Comparison of ENCODE assay signal across 21 mouse cellular contexts in genomic region chr1:165187357-165187756, GRCm38 (mm10). TPM values are rescaled to one million over a fixed set of nuclear protein-coding genes. Genes with fewer than 3 reads are reported as not detected.
DNase-seq lines count a peak whose midpoint lies in the region; ATAC-seq lines count a peak whose summit lies in the region.
"Had no signal": no experiment of that assay in that cellular context is flagged by ENCODE, and none has a peak within 500 bp of the region (broad histone marks: within the 10 kb centered on the region; RNA-seq: fewer than 3 reads in every experiment).

No protein-coding gene starts in this region.

- no peaks in the 10 kb centered on the region for H3K9me3 ChIP-seq in forebrain, embryonic 13.5 days (replicated peaks)
- H3K9me3 ChIP-seq in forebrain, embryonic 10.5 days = no peaks in the 10 kb centered on the region
- no peaks in the 10 kb centered on the region for H3K9me3 ChIP-seq in neural tube, embryonic 12.5 days
- H3K9me3 ChIP-seq: embryonic facial prominence, embryonic 15.5 days; heart, embryonic 12.5 days; limb, embryonic 15.5 days had no signal

- peaks cover 25% of the 10 kb centered on the region for H3K4me1 ChIP-seq in forebrain, embryonic 13.5 days
- H3K4me1 ChIP-seq in forebrain, embryonic 10.5 days = peaks cover 35% of the 10 kb centered on the region
- no peaks in the 10 kb centered on the region; the same call in 1 of the 2 replicates for H3K4me1 ChIP-seq in neural tube, embryonic 12.5 days
- H3K4me1 ChIP-seq: embryonic facial prominence, embryonic 15.5 days had no signal

- no peak overlapping the region for H3K4me2 ChIP-seq in forebrain, embryonic 13.5 days
- H3K4me2 ChIP-seq in neural tube, embryonic 12.5 days (replicated peaks) = no peak overlapping the region
- H3K4me2 ChIP-seq: embryonic facial prominence, embryonic 15.5 days; heart, embryonic 12.5 days; limb, embryonic 15.5 days had no signal

- 44% methylated on average over 5 of the region's 5 CpGs for WGBS in forebrain, embryonic 13.5 days
- WGBS in forebrain, embryonic 10.5 days = 60% methylated on average over 5 of the region's 5 CpGs
- WGBS in neural tube, embryonic 12.5 days = 46% methylated on average over 5 of the region's 5 CpGs

- no peak for DNase-seq in forebrain, embryonic 10.5 days (ENCODE audit: extremely low spot score, low spot score)
- DNase-seq in neural tube, embryonic 10.5 days (ENCODE audit: extremely low spot score, low spot score) = no peak
- peak; percentile 23 for DNase-seq in splenic B cell, adult 2 months (ENCODE audit: low read depth, low spot score)
- no peak for DNase-seq in cerebellum, adult 18-20 months
- no peak for DNase-seq in cerebellum, postnatal 25 days
- DNase-seq: gastrocnemius, postnatal 25 days; lung, adult 2 months; right cerebral cortex, adult 18-20 months had no signal

- H3K9ac ChIP-seq in forebrain, embryonic 13.5 days = no peak overlapping the region
- no peak overlapping the region for H3K9ac ChIP-seq in neural tube, embryonic 12.5 days
- H3K9ac ChIP-seq: embryonic facial prominence, embryonic 15.5 days; heart, embryonic 12.5 days; limb, embryonic 15.5 days had no signal

- no peak overlapping the region for H3K27ac ChIP-seq in forebrain, embryonic 13.5 days
- H3K27ac ChIP-seq in forebrain, embryonic 10.5 days = no peak overlapping the region
- no peak overlapping the region for H3K27ac ChIP-seq in neural tube, embryonic 12.5 days
- H3K27ac ChIP-seq: embryonic facial prominence, embryonic 15.5 days; layer of hippocampus, adult 2 months; limb, embryonic 15.5 days had no signal

- H3K27me3 ChIP-seq in forebrain, embryonic 13.5 days = no peaks in the 10 kb centered on the region
- no peaks in the 10 kb centered on the region for H3K27me3 ChIP-seq in forebrain, embryonic 10.5 days (ENCODE audit: poor library complexity, severe bottlenecking)
- H3K27me3 ChIP-seq in neural tube, embryonic 12.5 days (replicated peaks) = no peaks in the 10 kb centered on the region
- H3K27me3 ChIP-seq in splenic B cell, adult 2 months (ENCODE audit: control insufficient read depth, insufficient read depth, low read length, poor library complexity, severe bottlenecking) = no peaks in the 10 kb centered on the region
- H3K27me3 ChIP-seq: embryonic facial prominence, embryonic 15.5 days; heart, embryonic 12.5 days; limb, embryonic 15.5 days; Patski had no signal

- no peak overlapping the region for H3K4me3 ChIP-seq in forebrain, embryonic 13.5 days
- H3K4me3 ChIP-seq in forebrain, embryonic 10.5 days = no peak overlapping the region
- H3K4me3 ChIP-seq in neural tube, embryonic 12.5 days = no peak overlapping the region
- H3K4me3 ChIP-seq: embryonic facial prominence, embryonic 15.5 days; heart, embryonic 12.5 days; layer of hippocampus, adult 2 months; limb, embryonic 15.5 days had no signal

- ATAC-seq in forebrain, embryonic 13.5 days = peak; percentile 52
- 0 out of 2 replicates have a peak, but pooled peaks have one; percentile 27 for ATAC-seq in neural tube, embryonic 12.5 days (ENCODE audit: low FRiP score, low read depth)
- 0 out of 2 replicates have a peak, but pooled peaks have one; percentile 12 for ATAC-seq in granulocyte monocyte progenitor cell, adult 5-6 weeks (replicated peaks; ENCODE audit: poor library complexity, severe bottlenecking)
- ATAC-seq: Patski had no signal

- H3K36me3 ChIP-seq in forebrain, embryonic 13.5 days (ENCODE audit: poor library complexity, severe bottlenecking) = no peaks in the 10 kb centered on the region
- peaks cover 15% of the 10 kb centered on the region for H3K36me3 ChIP-seq in forebrain, embryonic 10.5 days (replicated peaks)
- H3K36me3 ChIP-seq in neural tube, embryonic 12.5 days = no peaks in the 10 kb centered on the region
- H3K36me3 ChIP-seq in splenic B cell, adult 2 months (ENCODE audit: control insufficient read depth, insufficient read depth, low read length, poor library complexity, severe bottlenecking) = no peaks in the 10 kb centered on the region; the same call in 1 of the 2 replicates

RNA-seq across cellular contexts. Expression of gene Sft2d2, which starts 6.9 kb away (rescaled TPM):
- polyA plus RNA-seq in forebrain, embryonic 13.5 days (2015; fragmentation: Nextera tagmentation; extraction: Ambion mirVana) = 6.2 and 6.9 TPM in 2 replicates
- 12.3 and 12.7 TPM in 2 replicates for polyA plus RNA-seq in forebrain, embryonic 10.5 days (2016; fragmentation: Nextera tagmentation; extraction: Ambion mirVana)
- 8.3 and 8.7 TPM in 2 replicates for polyA plus RNA-seq in neural tube, embryonic 12.5 days (2016; fragmentation: Nextera tagmentation; extraction: Ambion mirVana)
- total RNA-seq in granulocyte monocyte progenitor cell, adult 5-6 weeks (2014; fragmentation: Nextera tagmentation) = 22.2 and 27.7 TPM in 2 replicates
- 22.4 and 27.2 TPM in 2 replicates for total RNA-seq in granulocyte monocyte progenitor cell, adult 5-6 weeks (2017)

RNA-seq across cellular contexts. Expression of gene Tbx19, which starts 26.8 kb away (rescaled TPM):
- 0.10 and 0.24 TPM in 2 replicates for polyA plus RNA-seq in forebrain, embryonic 13.5 days (2015; fragmentation: Nextera tagmentation; extraction: Ambion mirVana)
- not detected in 2 replicates for polyA plus RNA-seq in forebrain, embryonic 10.5 days (2016; fragmentation: Nextera tagmentation; extraction: Ambion mirVana)
- not detected in 2 replicates for polyA plus RNA-seq in neural tube, embryonic 12.5 days (2016; fragmentation: Nextera tagmentation; extraction: Ambion mirVana)
- not detected in 2 replicates for total RNA-seq in granulocyte monocyte progenitor cell, adult 5-6 weeks (2014; fragmentation: Nextera tagmentation)
- not detected in 2 replicates for total RNA-seq in granulocyte monocyte progenitor cell, adult 5-6 weeks (2017)
- total RNA-seq: common myeloid progenitor, adult 5-6 weeks; gastrocnemius, postnatal 25 days; hematopoietic stem cell, adult 5-6 weeks; layer of hippocampus, adult 2 months had no signal
- polyA plus RNA-seq: embryonic facial prominence, embryonic 15.5 days; frontal cortex, adult 2 months; heart, embryonic 12.5 days; kidney, embryonic 14.5 days; limb, embryonic 15.5 days; Patski; urinary bladder, adult 2 months had no signal

RNA-seq across cellular contexts. Expression of gene Tiprl, which starts 49.4 kb away (rescaled TPM):
- polyA plus RNA-seq in forebrain, embryonic 13.5 days (2015; fragmentation: Nextera tagmentation; extraction: Ambion mirVana) = 125 and 136 TPM in 2 replicates
- polyA plus RNA-seq in forebrain, embryonic 10.5 days (2016; fragmentation: Nextera tagmentation; extraction: Ambion mirVana) = 93.1 and 98.9 TPM in 2 replicates
- polyA plus RNA-seq in neural tube, embryonic 12.5 days (2016; fragmentation: Nextera tagmentation; extraction: Ambion mirVana) = 108 TPM in 2 replicates
- 18.6 and 36.5 TPM in 2 replicates for total RNA-seq in granulocyte monocyte progenitor cell, adult 5-6 weeks (2014; fragmentation: Nextera tagmentation)
- total RNA-seq in granulocyte monocyte progenitor cell, adult 5-6 weeks (2017) = 58.2 and 107 TPM in 2 replicates
